Mouse (Mus musculus) liver, postnatal 0 days (tissue): ENCODE measurements around the gene Sh3gl2. TPM values are rescaled to one million over a fixed set of nuclear protein-coding genes. Genes with fewer than 3 reads are reported as not detected.

Experiments used
- ATAC-seq: fragments of 200-750 bp; cut with Nextera tagmentation; 2 replicates; pipeline ENCODE4 v1.8.0; 2017; ENCODE audit warnings: mild to moderate bottlenecking, moderate library complexity
- DNase-seq: peaks from one replicate; pipeline ENCODE4 v3.0.0-alpha.2; 2016
- H3K27ac ChIP-seq: fragments of 300-500 bp; sonication (generic); 2 replicates; pipeline ENCODE4 v1.5.1; 2014; ENCODE audit warnings: antibody characterized with exemption, moderate library complexity, mild to moderate bottlenecking, low read depth
- H3K27me3 ChIP-seq: fragments of 300-500 bp; sonication (generic); 2 replicates; pipeline ENCODE4 v1.6.1; 2014; ENCODE audit warnings: low read length, control low read depth, mixed read lengths; ENCODE audit not compliant: insufficient read depth
- H3K36me3 ChIP-seq: fragments of 300-500 bp; sonication (generic); replicated peaks from 2 replicates; pipeline ENCODE4 v1.6.1; 2014; ENCODE audit warnings: mild to moderate bottlenecking, control low read depth, low read length, moderate library complexity, mixed read lengths; ENCODE audit not compliant: insufficient read depth
- H3K4me1 ChIP-seq: fragments of 300-500 bp; sonication (generic); 2 replicates; pipeline ENCODE4 v1.6.1; 2014; ENCODE audit warnings: antibody characterized with exemption, mild to moderate bottlenecking, control low read depth; ENCODE audit not compliant: insufficient read depth
- H3K4me2 ChIP-seq: fragments of 300-500 bp; sonication (generic); 2 replicates; pipeline ENCODE4 v1.6.1; 2014; ENCODE audit warnings: low read depth, mild to moderate bottlenecking, low read length, moderate library complexity, mixed read lengths
- H3K4me3 ChIP-seq: fragments of 300-500 bp; sonication (generic); 2 replicates; pipeline ENCODE4 v1.5.1; 2014; ENCODE audit warnings: low read depth, low read length
- H3K9ac ChIP-seq: fragments of 300-500 bp; sonication (generic); replicated peaks from 2 replicates; pipeline ENCODE4 v1.6.1; 2014; ENCODE audit warnings: mild to moderate bottlenecking, moderate library complexity
- H3K9me3 ChIP-seq: fragments of 300-500 bp; sonication (generic); 2 replicates; pipeline ENCODE4 v1.6.1; 2016; ENCODE audit warnings: mild to moderate bottlenecking, control low read depth, low read length, mixed read lengths
- CTCF ChIP-seq: sonication (generic); IDR thresholded peaks from 2 replicates; pipeline ENCODE4 v1.5.1; 2016; ENCODE audit warnings: antibody characterized with exemption, low read depth
- EP300 ChIP-seq: IDR thresholded peaks from 2 replicates; pipeline ENCODE4 v1.6.1; 2016; ENCODE audit warnings: antibody characterized with exemption, low read depth, mild to moderate bottlenecking
- WGBS: fragments of 180-500 bp; shearing (Covaris S2); extraction: QIAGEN DNeasy Blood & Tissue Kit; methylation state at CpG from one replicate; pipeline ENCODE4 v1.1.7; 2014; ENCODE audit not compliant: insufficient replicate concordance; 5-methylcytosine and 5-hydroxymethylcytosine counted together
- polyA plus RNA-seq: library from polyadenylated mRNA; unstranded; fragments of >200 nt; fragmentation: Nextera tagmentation; extraction: Ambion mirVana; gene quantifications from 2 replicates; pipeline ENCODE4 v1.2.1, GENCODE M21; 2015

Sh3gl2 gene
- polyA plus RNA-seq, 1 experiment from 2014 or later: not detected

DNA sequence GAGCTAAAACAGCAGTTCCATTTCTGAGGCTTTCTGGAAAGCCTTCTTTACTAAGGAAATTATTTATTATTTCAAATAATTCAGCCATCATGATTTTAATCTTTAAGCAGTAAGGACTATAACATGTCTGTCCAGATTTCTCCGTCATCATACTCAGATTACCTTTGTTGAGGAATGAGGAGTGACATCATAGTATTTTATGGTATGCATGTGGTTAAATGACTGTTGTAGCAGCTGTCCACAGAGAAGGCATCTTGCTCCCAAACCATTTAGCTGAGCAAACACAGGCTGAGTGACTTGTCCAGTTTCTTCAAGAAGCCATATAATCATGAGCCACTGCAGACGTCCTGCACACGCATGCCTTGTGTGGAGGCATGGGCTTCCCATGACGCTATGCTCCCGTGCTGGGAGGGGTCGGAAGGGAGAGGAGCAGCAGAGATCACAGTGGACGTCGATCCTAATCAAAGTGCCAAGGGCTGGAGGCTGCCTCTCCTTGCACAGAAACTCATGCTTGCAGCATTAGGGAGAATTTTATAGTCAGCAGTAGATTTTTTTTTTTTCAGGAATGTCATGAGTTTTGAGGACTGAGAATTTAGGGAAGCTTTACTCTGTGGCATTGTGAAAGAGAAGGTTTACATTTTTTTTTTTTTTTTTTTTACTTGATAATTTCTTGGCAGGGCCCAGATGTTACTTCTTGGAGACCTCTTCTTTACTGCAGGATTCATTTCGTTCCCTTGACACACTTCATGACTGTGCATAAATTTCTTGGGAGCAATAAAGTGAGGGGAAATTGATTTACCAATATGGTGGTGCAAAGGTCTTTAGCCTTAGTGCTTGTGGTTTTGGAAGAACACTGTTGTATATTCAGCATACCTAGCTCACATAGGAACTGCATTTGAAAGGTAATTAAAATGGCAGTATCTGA is 23.0 kb downstream of the Sh3gl2 start:
- no peak for ATAC-seq
- Histone ChIP-seq H3K36me3 (no peaks in the 10 kb centered on the region), H3K27ac (no peak overlapping the region), H3K4me2 (no peak overlapping the region), H3K4me1 (no peaks in the 10 kb centered on the region), H3K9me3 (no peaks in the 10 kb centered on the region), H3K27me3 (no peaks in the 10 kb centered on the region), H3K4me3 (no peak overlapping the region), H3K9ac (no peak overlapping the region)
- 73% methylated on average over 9 of the region's 9 CpGs for WGBS
- DNase-seq: no peak
- TF ChIP-seq CTCF: no peak
- TF ChIP-seq EP300: no peak

DNA sequence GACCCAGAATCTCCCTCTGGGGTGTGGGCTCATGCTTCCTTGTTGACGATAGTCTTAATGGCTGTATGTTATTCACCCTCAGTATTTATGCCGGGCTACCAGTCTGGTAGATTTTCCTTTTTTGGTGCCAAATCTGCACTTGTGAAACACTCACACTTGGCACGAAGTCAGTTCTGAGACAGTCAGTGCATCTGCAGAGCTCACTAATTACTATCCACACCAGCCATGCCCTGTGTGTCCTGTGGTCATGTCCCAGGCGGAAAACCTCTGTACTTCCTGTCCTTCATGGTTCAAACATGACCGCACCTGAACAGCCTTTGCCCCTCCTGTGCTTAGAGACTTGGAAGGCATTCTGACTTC is 23.6 kb downstream of the Sh3gl2 start:
- H3K4me3 ChIP-seq: no peak overlapping the region
- H3K9me3 ChIP-seq: no peaks in the 10 kb centered on the region
- TF ChIP-seq CTCF (no peak), EP300 (no peak)
- H3K4me2 ChIP-seq: no peak overlapping the region
- 77% methylated on average over 5 of the region's 5 CpGs for WGBS
- DNase-seq (no peak), ATAC-seq (no peak)
- no peaks in the 10 kb centered on the region for H3K4me1 ChIP-seq
- H3K36me3 ChIP-seq: no peaks in the 10 kb centered on the region
- no peaks in the 10 kb centered on the region for H3K27me3 ChIP-seq
- no peak overlapping the region for H3K27ac ChIP-seq
- H3K9ac ChIP-seq: no peak overlapping the region

DNA sequence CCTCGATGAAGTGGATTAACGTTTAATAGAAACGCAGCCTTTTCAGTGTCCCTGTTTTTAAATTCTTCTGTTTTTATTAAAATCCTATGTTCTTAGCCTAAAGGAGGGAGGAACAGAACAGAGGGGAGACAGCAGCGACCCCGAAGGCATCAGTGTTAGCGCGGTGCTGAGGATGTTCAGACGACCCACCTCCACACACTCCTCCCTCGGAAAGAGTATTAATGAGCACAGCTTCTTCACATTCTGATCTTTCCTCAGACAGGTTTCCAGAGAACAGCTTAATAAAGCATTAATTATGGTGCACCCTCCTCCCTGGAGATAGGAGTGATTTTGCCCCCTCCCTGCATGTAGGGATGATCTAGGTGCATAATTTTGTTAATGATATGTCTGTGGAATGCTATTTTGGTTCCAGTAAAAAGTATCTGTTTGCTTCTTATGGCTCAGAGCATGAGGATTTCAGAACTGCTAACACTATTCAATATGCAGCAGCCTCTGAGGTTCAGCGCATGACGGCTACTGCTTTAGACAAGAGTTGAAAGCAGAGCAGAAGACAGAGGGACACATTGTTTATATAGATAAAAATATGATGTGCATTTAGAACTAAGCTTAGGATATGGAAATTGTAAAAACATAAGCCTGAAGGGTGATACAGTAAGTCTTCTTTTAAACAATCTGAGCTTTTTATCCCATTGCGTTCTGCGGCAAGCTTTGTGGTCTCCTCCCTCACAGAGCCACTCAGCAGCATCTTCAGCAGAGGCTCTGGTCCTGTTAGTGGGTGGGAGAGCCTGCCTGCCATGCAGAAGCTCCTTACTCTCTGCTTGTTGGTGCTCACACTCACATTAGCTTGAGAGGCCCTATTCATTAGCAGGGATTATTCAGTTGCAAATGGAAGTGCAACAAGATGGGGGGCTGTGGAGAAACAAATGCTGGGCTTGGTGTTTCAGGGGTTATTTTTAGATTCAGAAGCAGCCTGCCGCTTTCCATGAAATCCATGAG is 27.8 kb downstream of the Sh3gl2 start:
- Histone ChIP-seq H3K4me2 (no peak overlapping the region), H3K9ac (no peak overlapping the region), H3K4me1 (no peaks in the 10 kb centered on the region), H3K4me3 (no peak overlapping the region), H3K9me3 (no peaks in the 10 kb centered on the region), H3K27ac (no peak overlapping the region), H3K27me3 (no peaks in the 10 kb centered on the region), H3K36me3 (no peaks in the 10 kb centered on the region)
- TF ChIP-seq CTCF (no peak), EP300 (no peak)
- DNase-seq: no peak
- WGBS: 64% methylated on average over 14 of the region's 14 CpGs
- ATAC-seq: no peak

DNA sequence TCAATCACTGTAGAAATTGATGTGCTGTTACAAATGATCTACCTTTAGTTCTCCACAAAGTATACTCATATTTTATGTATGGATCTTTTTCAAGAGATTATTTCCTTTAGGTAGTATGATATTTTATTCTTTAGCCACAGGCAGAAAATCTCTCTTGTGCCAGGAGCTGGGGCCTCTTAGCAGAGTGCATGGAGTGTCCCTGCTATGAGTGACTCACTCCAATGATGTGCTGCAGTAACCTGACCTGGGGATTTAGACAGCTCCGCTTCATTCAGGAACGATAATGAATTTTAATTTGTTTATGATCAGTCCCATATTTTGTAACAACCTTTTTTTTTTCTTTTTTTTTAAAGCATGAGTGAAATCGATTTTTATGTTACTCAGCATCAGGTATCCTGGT is 36.7 kb downstream of the Sh3gl2 start:
- no peak overlapping the region for H3K4me2 ChIP-seq
- H3K4me3 ChIP-seq: no peak overlapping the region
- no peak for ATAC-seq
- H3K27me3 ChIP-seq: no peaks in the 10 kb centered on the region
- no peak for TF ChIP-seq CTCF
- TF ChIP-seq EP300: no peak
- no peak for DNase-seq
- no peak overlapping the region for H3K9ac ChIP-seq
- H3K9me3 ChIP-seq: no peaks in the 10 kb centered on the region
- no peak overlapping the region for H3K27ac ChIP-seq
- WGBS: 73% methylated on average over 3 of the region's 3 CpGs
- H3K36me3 ChIP-seq: no peaks in the 10 kb centered on the region
- no peaks in the 10 kb centered on the region for H3K4me1 ChIP-seq

DNA sequence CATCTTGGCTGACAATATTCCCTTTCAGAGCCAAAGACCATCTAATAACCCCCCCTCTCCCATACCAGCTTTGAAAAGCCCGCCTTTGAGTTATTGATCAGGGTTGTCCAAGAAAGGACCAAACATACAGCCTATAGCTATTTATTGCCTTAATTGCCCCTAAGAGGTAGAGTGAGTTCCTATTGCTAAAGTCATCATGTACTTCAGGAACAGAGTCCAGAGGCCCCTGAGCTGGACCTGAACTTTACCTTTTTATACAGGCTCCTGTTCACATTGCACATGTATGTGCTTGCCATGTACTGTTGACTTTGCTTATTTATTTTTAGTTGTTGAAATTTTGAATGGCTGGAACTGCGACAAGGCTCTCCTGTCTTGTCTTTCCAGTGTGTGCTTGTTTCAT is 37.6 kb downstream of the Sh3gl2 start:
- TF ChIP-seq CTCF (no peak), EP300 (no peak)
- H3K4me1 ChIP-seq: no peaks in the 10 kb centered on the region
- H3K4me2 ChIP-seq: no peak overlapping the region
- H3K27me3 ChIP-seq: no peaks in the 10 kb centered on the region
- no peak overlapping the region for H3K4me3 ChIP-seq
- no peak overlapping the region for H3K9ac ChIP-seq
- WGBS: 71% methylated on average over 2 of the region's 2 CpGs
- no peak overlapping the region for H3K27ac ChIP-seq
- ATAC-seq (no peak), DNase-seq (no peak)
- no peaks in the 10 kb centered on the region for H3K36me3 ChIP-seq
- H3K9me3 ChIP-seq: no peaks in the 10 kb centered on the region

DNA sequence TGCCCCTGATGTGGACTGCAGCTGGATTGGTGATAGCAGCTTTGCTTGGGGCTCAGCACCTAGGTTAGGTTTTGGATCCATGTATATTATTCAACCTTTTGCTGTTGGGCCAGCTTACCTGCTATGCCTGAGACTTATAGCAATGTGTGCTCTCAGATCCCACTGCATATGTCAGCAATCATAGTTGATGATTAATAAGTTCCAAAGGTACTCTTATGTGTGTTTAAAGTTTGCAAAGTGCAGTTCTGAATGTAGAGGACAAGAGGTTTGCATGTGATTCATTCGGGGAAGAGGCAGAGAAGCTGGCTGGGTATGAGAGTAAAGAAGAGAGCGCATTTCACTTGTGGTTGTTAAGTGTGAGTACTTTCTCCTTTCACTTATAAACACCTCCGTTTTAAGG is 43.7 kb downstream of the Sh3gl2 start:
- no peak for ATAC-seq
- 74% methylated on average over 3 of the region's 3 CpGs for WGBS
- TF ChIP-seq CTCF (no peak), EP300 (no peak)

More for the DNA sequence above, 43.7 kb downstream of the Sh3gl2 start:
- no peak overlapping the region for H3K9ac ChIP-seq
- no peaks in the 10 kb centered on the region for H3K27me3 ChIP-seq
- H3K36me3 ChIP-seq: no peaks in the 10 kb centered on the region
- no peaks in the 10 kb centered on the region for H3K9me3 ChIP-seq
- no peaks in the 10 kb centered on the region for H3K4me1 ChIP-seq
- H3K27ac ChIP-seq: no peak overlapping the region
- no peak overlapping the region for H3K4me2 ChIP-seq
- H3K4me3 ChIP-seq: no peak overlapping the region
- DNase-seq: no peak
